Mouse (Mus musculus) heart, adult 2 months (tissue): ENCODE results near the gene Vps33b. TPM values are rescaled to one million over a fixed set of nuclear protein-coding genes. Genes with fewer than 3 reads are reported as not detected.

Source experiments
- DNase-seq, 2 experiments: peaks; one replicate each; pipeline ENCODE4 v3.0.0; 2021
- H3K27ac ChIP-seq: fragments of 200-600 bp; 2 replicates; pipeline ENCODE4 v1.8.1; 2022
- H3K27me3 ChIP-seq: fragments of 200-500 bp; 2 replicates; pipeline ENCODE4 v1.6.1; 2012; ENCODE audit warnings: mild to moderate bottlenecking, low read length, inconsistent platforms, mixed read lengths; ENCODE audit not compliant: control insufficient read depth, insufficient read depth
- H3K36me3 ChIP-seq: fragments of 200-500 bp; 2 replicates; pipeline ENCODE4 v1.6.1; 2012; ENCODE audit warnings: low read length, inconsistent platforms; ENCODE audit not compliant: control insufficient read depth, insufficient read depth
- H3K4me1 ChIP-seq: fragments of 200-500 bp; 2 replicates; pipeline ENCODE4 v1.6.1; 2011; ENCODE audit warnings: low read length; ENCODE audit not compliant: control insufficient read depth, insufficient read depth
- H3K4me3 ChIP-seq: fragments of 200-600 bp; 2 replicates; pipeline ENCODE4 v1.8.1; 2022
- H3K79me2 ChIP-seq: fragments of 200-500 bp; replicated peaks from 2 replicates; pipeline ENCODE4 v1.6.1; 2012; ENCODE audit warnings: mild to moderate bottlenecking, inconsistent platforms, low read length, moderate library complexity, mixed read lengths; ENCODE audit not compliant: control insufficient read depth, insufficient read depth
- H3K9ac ChIP-seq: fragments of 200-500 bp; 2 replicates; pipeline ENCODE4 v1.6.1; 2012; ENCODE audit warnings: low read depth, mild to moderate bottlenecking, control low read depth, inconsistent platforms, low read length, mixed read lengths
- CTCF ChIP-seq: fragments of 200-600 bp; IDR thresholded peaks from 2 replicates; pipeline ENCODE4 v1.8.1; 2022; ENCODE audit warnings: antibody characterized with exemption, mild to moderate bottlenecking, moderate library complexity
- EP300 ChIP-seq: fragments of 200-500 bp; IDR thresholded peaks from 2 replicates; pipeline ENCODE4 v1.6.1; 2011; ENCODE audit warnings: low read depth, low read length, control low read depth; ENCODE audit not compliant: insufficient read depth
- POLR2A ChIP-seq: fragments of 200-500 bp; IDR thresholded peaks from 2 replicates; pipeline ENCODE4 v1.6.1; 2011; ENCODE audit warnings: mild to moderate bottlenecking, low read depth, low read length, control low read depth; ENCODE audit not compliant: insufficient read depth
- WGBS: fragments of 180-500 bp; shearing (Covaris S2); methylation state at CpG from one replicate; pipeline ENCODE4 v1.1.7; 2018; 5-methylcytosine and 5-hydroxymethylcytosine counted together
- intact Hi-C: fragments of 180-260 bp; cut with DNase I; formaldehyde crosslinking; loops from one replicate; pipeline ENCODE4 v1.15.1; 2025
- polyA plus RNA-seq: library from polyadenylated mRNA; depleted of rRNA; stranded (reverse); fragments of >200 nt; gene quantifications from 2 replicates; pipeline ENCODE4 v1.2.3, GENCODE M21; 2012
- total RNA-seq, 2 experiments: library from RNA; stranded (reverse); gene quantifications; 2 replicates each; pipeline ENCODE4 v1.2.3; 2021

Vps33b gene
- total and polyA plus RNA-seq, 3 experiments, result 5.1 to 6.2 (median 6.1) TPM

DNA sequence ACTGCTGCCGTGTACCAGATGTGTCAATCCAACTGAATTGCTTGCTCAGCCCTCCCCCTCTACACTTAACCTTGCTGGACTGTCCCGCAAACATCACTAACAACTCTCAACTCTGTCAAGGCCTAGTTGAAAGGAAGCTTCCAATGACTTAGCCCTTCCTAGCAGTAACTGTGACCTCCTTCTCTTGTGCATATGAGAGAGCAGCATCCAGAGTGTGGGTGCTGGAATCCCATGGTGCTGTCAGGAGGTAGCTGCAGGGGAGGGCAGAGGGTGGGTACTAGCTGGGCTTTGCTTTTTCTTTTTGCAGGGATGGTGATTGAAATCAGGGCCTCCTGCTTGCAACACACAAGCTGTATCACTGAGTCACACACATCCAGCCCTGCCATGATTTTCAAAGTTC, 4.0 kb downstream of the Vps33b start:
- Histone ChIP-seq H3K4me3 (no peak overlapping the region), H3K4me1 (peaks cover 2% of the 10 kb centered on the region), H3K36me3 (no peaks in the 10 kb centered on the region), H3K27ac (no peak overlapping the region), H3K79me2 (no peaks in the 10 kb centered on the region), H3K27me3 (no peaks in the 10 kb centered on the region), H3K9ac (no peak overlapping the region)
- intact Hi-C loops, result no loop called here
- no peak for TF ChIP-seq CTCF
- TF ChIP-seq EP300, result no peak
- no peak for TF ChIP-seq POLR2A
- WGBS, result 87% methylated on average over 2 of the region's 2 CpGs
- no peak for DNase-seq

DNA sequence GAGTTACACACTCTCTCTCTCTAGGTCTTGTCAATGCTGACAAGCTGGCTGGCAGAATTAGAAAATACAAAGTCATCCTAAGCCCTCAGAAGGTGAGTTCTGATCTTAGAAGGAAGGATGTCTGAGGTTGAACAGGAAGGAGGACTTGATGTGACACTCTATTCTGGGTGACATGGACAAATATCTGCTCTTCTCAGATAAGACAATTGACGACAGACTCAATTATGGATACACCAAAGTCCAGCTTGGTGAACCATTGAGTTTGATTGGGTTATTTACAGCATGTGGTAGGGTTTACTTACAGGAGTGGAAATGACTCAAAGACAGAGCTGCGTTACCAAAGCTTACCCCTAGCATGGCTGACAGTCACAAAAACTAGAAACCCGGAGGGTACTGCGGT, 6.9 kb downstream of the Vps33b start:
- H3K79me2 ChIP-seq, result no peaks in the 10 kb centered on the region
- TF ChIP-seq CTCF, result no peak
- no peak for TF ChIP-seq POLR2A
- no peak for TF ChIP-seq EP300
- WGBS, result 93% methylated on average over 4 of the region's 4 CpGs
- intact Hi-C loops, result no loop called here
- no peaks in the 10 kb centered on the region for H3K4me1 ChIP-seq
- DNase-seq, result no peak
- H3K27ac ChIP-seq, result no peak overlapping the region
- no peaks in the 10 kb centered on the region for H3K36me3 ChIP-seq
- no peak overlapping the region for H3K9ac ChIP-seq
- H3K27me3 ChIP-seq, result no peaks in the 10 kb centered on the region
- no peak overlapping the region for H3K4me3 ChIP-seq

DNA sequence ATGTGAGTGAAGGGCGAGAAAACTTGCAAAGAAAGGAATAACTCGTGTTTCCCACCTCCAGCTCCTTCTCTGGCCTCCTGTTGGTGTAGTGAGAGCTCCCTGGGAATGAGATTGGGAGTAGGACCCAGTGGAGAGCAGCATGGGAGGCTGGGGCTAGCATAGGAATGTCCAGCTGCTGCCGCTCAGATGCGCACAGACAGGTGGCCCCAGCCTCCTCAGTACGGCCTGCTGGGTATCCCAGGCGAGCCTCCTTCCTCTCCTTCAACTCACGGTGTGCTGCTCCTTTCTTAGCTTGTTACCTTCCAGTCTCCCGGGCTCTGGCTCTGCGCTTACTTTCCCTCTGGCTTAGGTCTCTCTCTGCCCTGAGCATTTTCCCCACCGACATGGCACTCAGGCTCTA, 10.6 kb downstream of the Vps33b start:
- intact Hi-C loops, result no loop called here
- H3K27ac ChIP-seq, result no peak overlapping the region
- no peaks in the 10 kb centered on the region for H3K36me3 ChIP-seq
- H3K27me3 ChIP-seq, result no peaks in the 10 kb centered on the region
- H3K4me3 ChIP-seq, result no peak overlapping the region
- WGBS, result 87% methylated on average over 10 of the region's 10 CpGs
- H3K4me1 ChIP-seq, result no peaks in the 10 kb centered on the region
- no peak for DNase-seq
- no peaks in the 10 kb centered on the region for H3K79me2 ChIP-seq
- TF ChIP-seq CTCF (no peak), EP300 (no peak), POLR2A (no peak)
- H3K9ac ChIP-seq, result no peak overlapping the region

DNA sequence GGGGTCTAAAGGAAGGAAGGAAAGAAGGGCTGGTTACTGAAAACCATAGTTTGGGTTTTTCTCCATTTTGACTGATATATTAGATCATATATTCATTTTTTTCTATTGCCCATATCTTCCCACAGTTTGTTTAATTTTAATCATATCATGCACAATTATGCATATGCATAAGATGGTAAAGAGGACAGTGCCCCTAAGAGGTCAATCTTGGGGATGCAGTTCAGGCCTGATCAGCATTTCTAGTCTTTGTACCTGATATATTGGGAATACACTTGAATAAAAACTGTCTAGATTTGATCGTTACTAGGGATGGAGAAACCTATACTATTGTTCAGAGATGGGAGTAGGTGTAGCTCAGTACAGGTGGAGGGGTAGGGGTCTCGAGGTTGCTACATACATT, 11.5 kb downstream of the Vps33b start:
- Histone ChIP-seq H3K27ac (no peak overlapping the region), H3K4me1 (no peaks in the 10 kb centered on the region), H3K4me3 (no peak overlapping the region), H3K27me3 (no peaks in the 10 kb centered on the region), H3K36me3 (no peaks in the 10 kb centered on the region), H3K9ac (no peak overlapping the region), H3K79me2 (no peaks in the 10 kb centered on the region)
- DNase-seq, result no peak
- intact Hi-C loops, result no loop called here
- TF ChIP-seq CTCF (peak; percentile 32), POLR2A (no peak)
- WGBS, result 85% methylated on average over 2 of the region's 2 CpGs

DNA sequence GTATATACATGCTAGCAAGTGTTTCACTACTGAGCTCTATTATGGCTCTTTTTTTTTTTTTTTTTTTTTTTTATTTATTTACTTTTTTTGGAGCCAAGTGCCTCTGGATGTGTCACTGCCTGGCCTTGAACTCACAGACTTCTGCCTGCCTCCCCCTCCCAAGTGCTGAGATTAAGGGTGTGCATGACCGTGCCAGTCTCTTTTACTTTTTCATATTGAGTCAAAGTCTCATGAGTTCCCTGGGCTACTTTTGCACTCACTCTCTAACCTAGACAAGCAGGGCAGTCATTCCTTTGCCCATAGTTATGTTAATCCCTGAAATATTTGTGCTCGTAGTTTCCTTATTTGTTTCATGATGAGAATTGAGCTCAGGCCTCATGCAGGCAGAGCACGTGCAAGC, 12.2 kb downstream of the Vps33b start:
- no peak for DNase-seq
- Histone ChIP-seq H3K9ac (no peak overlapping the region), H3K36me3 (no peaks in the 10 kb centered on the region), H3K4me3 (no peak overlapping the region), H3K27me3 (no peaks in the 10 kb centered on the region), H3K27ac (no peak overlapping the region), H3K4me1 (no peaks in the 10 kb centered on the region), H3K79me2 (no peaks in the 10 kb centered on the region)
- intact Hi-C loops, result no loop called here
- 92% methylated on average over 3 of the region's 3 CpGs for WGBS
- TF ChIP-seq POLR2A, result no peak
- TF ChIP-seq EP300, result no peak
- TF ChIP-seq CTCF, result no peak

DNA sequence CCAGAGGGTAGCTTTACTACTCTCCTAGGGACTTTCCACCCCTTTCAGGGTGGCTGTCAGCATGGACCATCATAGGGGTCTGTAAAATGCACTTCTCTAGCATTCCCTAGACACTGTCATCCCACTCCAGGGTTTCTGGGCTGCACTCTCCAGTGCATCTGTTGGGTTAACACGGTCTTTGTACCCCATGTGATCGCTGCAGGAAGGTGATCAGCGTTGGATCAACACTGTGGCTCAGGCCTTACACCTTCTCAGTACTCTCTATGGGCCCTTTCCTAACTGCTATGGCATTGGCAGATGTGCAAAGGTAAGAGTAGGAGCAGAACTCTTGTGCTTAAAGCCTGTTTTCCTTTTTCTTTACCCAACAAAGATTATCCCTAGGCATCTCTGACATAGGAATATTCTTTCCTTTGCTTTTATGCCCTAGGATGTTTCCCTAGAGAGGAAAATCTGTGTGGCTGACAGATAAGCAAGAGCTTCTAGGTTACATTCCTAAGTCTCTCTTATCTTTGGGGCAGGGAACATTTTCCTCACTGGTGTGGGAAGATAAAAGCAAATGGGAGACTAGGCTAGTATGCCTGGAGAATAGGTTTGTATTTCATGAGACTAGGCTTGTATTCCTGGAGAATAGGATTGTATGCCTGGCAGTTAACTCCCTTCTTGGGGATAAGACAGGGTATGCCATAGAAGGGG, 13.9 kb downstream of the Vps33b start:
- Histone ChIP-seq H3K4me1 (no peaks in the 10 kb centered on the region), H3K27me3 (no peaks in the 10 kb centered on the region), H3K79me2 (no peaks in the 10 kb centered on the region), H3K9ac (no peak overlapping the region), H3K36me3 (no peaks in the 10 kb centered on the region), H3K4me3 (no peak overlapping the region), H3K27ac (no peak overlapping the region)
- intact Hi-C loops, result no loop called here
- WGBS, result 37% methylated on average over 3 of the region's 3 CpGs
- no peak for DNase-seq
- no peak for TF ChIP-seq POLR2A
- TF ChIP-seq CTCF, result no peak
- no peak for TF ChIP-seq EP300
